Mouse (Mus musculus): ENCODE data around the gene Atp2a1. TPM values are rescaled to one million over a fixed set of nuclear protein-coding genes. Genes with fewer than 3 reads are reported as not detected.
"Not testable (repeated sequence)": the region's sequence is repeated elsewhere in the genome, so short reads cannot be mapped to it uniquely, and the experiment has no call there.

Atp2a1 gene
- under 1 TPM; 0.55 to 0.63 TPM for total RNA-seq (2021)

DNA sequence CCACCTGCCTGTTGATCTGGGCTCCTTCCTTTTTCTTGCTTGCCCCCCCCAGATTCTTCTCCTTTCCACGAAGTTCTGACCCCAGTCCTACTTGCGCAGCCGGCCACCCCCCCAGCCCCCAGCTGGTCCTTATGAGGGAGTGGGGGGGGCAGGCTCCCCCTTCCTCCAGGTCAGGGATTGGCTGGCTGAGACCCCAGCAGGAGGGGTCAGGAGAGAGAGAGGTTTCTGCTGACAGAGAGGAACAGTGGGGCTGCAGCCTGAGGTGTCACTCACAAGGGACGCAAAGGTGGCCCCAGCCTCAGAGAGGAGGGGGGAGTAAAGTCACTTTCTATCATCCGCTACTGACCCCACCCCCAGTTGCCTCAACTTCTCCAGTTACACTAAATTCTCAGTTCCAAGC, at the start of gene Atp2a1:
Gene Atp2a1, minus strand, starts transcription at position 105 of the 400 bp plus-strand sequence.
- no peak for DNase-seq

DNA sequence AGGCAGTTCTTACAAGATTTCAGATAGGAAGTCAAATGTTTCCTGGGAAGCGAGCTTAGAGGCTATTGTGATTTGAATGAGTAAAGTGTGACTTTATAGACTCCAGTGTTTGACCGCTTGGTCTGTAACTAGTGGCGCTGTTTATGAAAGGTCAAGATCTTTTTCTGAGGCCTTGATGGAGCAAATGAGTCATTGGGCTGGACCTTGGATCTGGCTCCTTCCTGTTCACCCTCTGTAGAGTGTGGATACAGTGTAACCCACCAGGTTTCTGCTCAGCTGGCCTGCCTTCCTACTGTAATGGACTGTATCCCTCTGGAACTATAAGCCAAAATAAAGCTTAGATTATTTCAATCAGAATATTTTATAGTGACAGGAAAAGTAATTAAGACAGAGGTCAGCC, 48.4 kb upstream of the Atp2a1 start:
- no peak for DNase-seq

DNA sequence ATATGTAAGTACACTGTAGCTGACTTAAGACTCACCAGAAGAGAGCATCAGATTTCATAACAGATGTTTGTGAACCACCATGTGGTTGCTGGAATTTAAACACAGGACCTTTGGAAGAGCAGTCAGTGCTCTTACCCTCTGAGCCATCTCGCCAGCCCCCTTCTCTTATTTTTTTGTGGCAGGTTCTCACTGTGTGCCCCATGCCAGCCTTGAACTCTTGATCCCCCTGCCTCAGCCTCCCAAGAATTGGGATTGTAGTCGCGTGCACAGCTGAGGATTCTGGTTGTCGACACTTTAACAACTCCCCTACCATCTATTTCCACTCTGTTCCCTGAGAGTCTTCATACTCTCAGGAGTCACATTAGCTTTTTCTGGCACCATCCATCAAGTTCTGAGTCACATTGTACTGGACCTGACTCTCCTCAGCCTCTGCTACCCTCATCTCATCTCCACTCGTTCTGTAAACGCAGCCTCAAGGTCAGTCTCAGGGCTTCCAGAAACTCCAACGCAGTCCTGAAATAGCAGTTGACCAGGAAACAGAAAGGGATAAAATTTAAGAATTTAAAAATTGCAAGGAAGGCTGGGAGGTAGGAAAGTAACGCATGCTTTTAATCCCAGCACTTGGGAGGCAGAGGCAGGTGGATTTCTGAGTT, 44.3 kb upstream of the Atp2a1 start:
- no peak for DNase-seq

DNA sequence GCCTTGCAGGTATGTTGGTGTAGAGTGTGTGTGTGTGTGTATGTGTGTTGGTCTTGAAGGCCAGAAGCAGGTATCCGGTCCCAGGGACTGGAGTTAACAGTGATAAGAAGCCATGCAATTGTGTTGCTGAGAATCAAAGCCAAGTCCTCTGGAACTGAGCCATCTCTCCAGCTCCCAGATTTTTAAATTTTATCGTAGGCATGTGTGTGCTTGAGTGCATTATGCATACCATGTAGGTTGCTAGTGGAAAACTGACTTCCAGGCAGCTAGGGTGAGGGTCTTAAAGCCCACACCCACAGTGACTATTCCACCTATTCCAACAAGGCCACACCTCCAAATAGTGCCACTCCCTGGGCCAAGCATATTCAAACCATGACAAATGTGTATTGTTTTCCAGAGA, 42.0 kb upstream of the Atp2a1 start:
- no peak for DNase-seq

DNA sequence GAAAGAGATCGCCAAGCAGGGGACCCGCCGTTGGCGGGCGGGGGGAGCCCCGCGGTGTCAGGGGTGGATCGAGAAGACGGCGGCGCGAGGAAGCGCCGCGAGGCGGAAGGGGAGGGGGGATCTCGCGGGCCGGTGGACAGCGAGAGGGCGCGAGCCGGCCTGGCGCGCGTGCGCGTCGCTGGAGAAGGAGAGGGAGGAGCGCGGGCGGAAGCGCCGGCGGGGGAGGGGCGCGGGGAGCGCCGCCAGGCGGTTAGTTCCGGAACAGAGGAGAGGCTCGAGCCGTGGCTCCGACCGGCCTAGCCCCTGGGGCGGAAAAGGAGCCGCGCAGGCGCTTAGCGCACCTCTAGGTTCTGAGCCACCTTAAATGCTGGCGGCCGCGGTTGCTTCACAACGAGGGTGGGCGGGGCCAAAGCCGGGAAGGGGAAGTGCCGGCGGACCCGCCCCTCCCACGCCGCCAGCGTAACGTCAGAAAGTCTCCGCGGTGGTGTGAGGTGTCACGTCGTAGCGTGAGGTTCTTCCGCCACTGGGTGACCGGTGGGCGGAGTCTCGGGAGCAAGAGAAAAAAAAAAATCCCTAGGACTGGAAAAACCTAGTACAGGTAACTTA, 40.5 kb upstream of the Atp2a1 start, which contains the start of gene Atxn2l:
Gene Atxn2l, minus strand, starts transcription at position 165 of the 606 bp plus-strand sequence.
- DNase-seq, result peak; percentile 99

DNA sequence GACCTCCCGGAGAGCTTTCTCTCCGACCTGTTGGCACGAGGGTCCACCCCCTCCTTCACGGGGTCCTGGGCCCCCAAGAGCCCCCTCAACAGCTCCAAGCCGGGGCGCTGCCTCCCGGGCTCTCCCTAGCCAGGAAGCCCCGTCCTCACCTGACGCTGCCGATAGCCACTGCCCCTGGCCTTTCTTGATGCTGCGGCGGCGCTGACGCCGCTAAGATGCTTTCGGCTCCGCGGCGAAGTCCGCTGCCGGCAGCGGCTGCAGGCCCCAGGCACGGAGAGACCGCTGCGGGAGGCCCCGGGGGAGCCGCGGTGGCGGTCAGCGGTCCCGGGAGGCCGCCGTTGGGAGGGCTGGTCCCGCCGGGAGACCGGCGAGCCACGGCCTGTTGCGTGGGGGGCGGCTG, 39.8 kb upstream of the Atp2a1 start:
- no peak for DNase-seq

DNA sequence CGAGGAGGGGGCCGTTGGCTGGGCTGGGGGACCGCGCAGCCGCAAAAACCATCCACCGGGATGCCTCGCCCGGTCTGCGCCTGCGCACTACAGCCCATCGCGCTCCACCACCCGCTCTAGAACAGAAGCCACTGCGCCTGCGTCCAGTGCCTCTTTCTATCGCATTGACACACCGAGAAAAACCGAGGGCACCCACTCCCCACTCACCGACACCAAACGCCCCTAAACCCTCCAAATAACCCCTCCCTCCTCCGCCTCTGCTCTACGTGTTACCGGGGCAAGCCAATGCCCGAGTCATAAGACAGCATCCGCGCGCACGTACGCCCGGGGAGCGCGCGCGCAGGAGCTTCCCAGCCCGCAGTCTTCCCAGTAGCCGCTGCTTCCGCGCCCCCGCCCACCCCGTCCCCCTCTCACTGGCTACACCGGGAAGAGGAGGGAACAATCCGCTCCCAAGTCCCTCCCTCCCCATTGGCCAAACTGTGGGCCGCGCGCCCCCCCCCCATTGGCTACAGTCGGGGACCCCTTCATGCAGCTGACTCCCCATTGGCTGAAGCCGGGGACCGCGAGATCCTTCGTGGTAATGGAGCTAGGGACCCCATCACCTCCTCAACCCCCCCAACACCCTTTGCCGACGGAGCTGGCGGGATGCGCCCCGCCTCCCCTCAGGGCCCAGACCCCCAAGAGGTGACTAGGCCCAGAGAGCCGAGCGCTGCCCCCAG, 39.3 kb upstream of the Atp2a1 start:
- peak; percentile 93 to 94 for DNase-seq

DNA sequence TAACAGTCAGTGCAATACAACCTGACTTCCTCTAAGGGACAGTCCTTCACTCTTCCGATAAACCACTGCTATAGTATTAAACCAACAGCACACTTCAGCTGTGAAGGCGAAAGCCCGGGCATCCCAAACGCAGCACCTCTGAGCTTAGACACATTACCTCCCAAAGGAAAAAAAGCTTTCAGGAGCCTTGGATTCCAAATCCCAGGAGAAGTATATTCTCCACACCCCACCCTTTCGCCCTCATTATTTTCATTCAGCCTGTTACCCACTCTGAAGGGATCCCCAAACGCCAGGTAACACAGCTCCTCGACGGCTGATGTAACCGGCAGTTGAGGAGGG, 38.7 kb upstream of the Atp2a1 start:
- DNase-seq, result no peak

DNA sequence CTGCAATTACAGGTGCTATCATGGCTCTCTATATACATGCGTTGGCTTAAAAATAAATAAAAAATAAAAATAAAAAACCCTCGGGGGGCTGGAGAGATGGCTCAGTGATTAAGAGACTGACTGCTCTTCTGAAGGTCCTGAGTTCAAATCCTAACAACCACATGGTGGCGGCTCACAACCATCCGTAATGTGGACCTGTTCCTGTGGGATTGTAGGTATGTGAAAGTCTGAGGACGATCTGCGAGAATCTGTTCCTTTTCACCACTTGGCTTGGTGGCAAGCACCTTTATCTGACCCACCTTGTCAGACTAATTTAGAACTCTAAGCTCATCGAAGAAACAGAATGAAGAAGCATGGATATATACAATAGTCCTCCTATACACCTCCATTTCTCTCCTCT, 36.5 kb upstream of the Atp2a1 start:
- no peak for DNase-seq

DNA sequence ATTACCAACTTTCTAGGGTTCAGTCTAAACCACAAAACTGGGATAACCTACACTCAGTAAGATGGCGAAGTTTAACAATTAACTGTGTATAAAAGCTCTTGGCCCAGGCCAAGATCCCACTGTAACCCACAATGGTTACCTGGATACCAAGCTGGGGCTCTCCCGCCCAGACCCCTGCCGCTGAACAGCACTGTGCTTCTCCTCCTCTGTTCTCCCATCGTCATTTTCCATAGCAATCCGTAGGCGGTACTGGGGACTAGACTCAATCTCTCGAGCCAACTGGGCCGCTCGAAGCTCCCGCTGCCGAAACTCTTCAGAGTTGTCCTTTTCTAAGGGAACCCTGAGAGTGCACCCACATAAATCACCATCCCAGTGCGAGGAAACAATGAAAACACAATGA, 35.1 kb upstream of the Atp2a1 start:
- DNase-seq, result no peak

DNA sequence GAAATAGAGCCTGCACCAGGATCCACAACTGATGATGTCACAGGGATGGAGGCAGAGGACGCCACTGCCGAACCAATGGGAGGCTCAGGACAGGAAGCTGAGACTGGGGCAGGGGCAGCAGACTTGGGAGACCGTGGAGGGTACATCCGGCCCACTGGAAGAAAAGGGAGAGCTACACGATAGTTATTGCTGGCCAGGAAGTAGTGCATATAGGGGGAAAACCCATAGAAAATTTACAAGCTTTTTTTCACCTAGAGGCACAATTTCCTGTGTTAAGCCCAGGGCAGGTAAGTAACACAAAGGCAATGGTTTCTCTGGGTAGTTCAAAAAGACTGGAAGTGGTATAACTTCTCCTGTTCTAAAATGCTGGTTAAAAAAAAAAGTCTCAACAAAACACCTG, 33.6 kb upstream of the Atp2a1 start:
- DNase-seq, result no peak

DNA sequence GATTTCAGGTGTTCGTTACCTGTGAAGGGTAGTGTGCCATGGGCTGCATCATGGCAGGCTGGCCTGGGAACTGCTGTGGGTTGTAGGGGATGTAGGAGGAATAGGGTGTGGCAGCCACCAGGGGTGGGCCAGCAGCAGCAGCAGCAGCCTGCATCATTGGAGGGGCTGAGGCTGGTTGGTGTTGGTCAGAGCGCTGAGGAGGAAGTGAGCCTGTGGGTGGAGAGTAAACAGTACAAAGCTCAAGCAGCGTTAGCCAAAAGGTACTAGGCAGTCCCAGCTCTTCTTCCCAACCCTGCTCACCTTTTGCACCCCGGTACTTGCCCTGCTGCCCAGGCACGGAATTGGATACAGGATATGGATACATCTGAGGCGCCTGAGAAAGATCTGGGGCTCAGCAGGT, 31.2 kb upstream of the Atp2a1 start:
- no peak for DNase-seq

DNA sequence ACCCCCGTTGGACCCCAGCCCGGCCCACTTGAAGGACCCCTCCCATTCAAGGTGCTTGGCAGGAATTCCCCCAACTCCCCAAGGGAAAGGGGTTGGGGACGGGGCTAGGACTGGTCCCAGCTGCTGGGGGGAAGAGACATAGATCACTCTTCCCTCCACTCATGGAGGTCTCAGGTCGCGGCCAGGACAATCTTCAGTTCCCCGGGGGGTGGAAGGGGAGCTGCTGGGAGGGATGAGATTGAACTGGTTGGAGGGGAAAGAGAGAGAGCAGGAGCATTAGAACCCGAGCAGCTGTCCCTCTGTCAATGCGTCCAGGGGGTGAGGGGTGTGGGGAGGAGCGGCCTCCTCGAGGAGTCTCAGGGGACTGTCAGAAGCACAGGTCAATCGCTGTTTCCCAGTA, 29.1 kb upstream of the Atp2a1 start:
- no peak for DNase-seq

DNA sequence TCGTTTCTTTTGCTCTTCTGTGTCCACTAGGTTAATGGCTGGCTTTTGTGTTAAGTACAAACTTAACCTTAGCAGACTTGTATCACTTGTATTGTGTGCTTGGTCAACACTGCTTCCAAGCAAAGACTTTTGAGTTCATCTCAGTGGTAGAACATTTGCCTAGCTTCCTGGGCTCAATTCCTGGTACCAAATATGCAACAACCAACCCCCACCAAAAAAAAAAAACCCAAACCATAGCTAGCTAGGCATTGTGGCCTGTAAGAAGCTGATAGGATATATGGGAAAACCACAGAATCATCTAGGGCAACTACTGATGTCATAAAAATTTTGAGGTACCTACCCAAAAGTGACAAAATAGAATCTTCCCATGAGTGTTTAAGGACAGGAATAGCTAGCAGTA, 28.1 kb upstream of the Atp2a1 start:
- no peak for DNase-seq

DNA sequence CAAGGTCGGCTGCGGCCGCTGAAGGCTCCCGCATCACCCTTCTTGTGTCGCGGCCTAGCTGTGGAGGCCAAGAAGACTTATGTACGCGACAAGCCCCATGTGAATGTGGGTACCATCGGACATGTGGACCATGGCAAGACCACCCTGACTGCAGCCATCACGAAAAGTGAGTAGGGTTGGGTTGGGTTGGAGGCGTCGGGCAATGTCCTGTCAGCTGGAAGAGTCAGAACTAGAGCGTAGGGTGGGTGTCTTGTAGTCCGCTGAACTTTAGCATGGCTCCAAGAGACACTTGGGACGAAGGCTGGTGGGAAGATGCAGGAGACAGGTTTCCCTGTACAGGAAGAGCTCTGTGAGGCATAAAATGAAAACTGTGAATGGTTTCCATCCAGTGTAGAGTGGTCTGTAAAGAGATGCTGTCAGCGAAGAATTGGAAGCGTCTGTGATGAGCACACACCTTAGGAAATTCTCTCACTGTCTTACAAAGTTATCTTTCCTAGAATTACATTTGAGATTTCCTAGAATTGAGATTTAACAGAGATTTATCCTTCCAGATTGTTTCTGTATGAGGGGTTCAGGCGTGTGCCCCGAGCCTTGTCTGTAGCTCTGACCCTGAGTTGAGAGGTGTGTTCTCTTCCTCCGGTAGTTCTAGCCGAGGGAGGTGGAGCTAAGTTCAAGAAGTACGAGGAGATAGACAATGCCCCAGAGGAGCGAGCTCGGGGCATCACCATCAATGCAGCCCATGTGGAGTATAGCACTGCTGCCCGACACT, 24.9 kb upstream of the Atp2a1 start:
- DNase-seq, result not testable (repeated sequence)

DNA sequence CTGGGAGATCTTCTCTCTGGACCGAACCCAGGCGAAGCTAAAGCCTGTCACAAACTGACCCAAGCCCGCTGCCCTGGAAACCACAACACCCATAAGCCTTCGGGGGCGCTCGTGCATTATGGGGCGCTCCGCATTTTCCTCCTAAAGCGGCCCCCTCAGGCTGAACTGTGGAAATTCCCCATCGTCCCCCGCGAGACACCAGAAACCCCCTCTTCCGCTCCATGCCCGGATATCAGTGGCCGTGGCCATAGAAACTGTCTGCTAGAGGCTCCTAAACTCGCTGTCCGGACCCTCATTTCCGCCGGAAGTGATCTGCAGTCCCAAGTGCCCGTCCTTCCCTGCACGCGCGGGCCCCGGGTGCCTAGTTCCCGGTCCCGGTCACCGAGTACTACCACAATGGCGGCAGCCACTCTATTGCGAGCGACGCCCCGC, 24.2 kb upstream of the Atp2a1 start, which contains the start of gene Tufm:
Gene Tufm, plus strand, starts transcription at position 310 of the 432 bp plus-strand sequence.
- peak; percentile 97 to 98 for DNase-seq

DNA sequence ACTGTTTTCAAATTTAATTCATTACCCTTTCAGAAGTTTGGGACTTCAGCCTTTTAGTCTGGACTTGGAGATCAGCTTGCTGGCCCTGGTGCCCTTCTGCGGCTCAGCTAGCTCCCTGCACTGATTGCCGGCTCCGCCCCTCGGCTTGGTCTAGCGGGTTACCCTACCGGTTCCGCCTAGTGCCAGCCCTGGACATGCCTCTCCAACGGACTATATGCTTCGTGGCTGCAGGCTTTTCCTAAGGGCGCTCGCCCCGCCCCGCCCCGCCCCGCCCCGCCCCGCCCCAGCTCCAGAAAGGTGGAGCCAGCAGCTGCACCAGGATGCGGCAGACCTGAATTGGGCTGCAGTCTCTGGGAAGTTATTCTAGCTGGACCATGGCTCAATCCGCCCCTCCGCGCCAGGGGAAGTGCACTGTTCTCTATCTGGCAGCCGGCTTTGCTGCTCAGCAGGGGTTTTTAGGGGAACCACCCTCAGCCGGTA, 19.5 kb upstream of the Atp2a1 start:
- peak; percentile 45 to 64 for DNase-seq

DNA sequence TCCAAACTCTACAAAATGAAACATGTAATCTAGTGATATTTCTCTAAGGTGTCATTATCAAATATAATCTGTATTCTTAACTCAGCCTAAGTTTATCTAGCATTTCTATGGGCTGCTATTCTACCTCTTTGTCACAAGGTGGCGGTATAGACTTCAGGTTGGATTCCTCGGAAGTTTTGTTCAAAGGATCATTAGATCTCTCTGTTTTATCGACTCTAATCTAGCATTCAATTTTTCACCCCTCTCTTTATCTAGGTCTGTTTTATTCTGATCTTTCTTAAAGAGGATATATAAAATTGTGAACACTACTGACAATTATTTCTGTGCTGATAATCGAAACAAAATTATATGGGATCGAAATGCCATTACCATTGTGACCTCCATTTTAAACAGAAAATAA, 18.8 kb upstream of the Atp2a1 start:
- DNase-seq, result no peak

DNA sequence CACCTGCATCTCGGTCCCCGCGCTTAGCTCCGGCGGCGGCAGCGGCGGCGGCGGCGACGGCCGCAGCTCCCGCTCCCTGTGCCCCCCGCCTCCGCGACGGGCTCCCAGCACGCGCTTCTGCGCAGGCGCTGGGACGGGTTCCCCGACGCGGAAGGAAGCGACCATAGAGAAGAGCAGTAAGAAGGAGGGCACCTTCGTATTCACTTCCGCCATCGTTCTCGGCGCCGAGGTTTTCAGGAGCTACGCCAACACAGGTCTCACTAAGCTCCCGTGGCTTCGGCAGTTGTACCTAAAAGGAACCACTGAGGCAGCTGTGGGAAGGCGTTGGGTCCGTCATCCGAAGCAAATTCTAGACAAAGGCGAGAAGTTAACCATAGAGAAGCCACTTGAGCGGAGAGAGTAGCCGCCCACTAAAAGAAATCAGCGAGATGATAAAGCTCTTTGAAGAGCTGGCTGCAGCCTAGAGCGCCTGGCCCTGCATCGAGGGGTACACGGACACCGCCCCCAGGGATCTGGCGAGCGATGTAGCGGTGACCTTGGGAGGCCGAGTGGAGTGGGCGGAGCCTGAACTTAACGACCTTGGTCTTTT, 12.2 kb upstream of the Atp2a1 start, which contains the start of gene Sh2b1:
Gene Sh2b1, minus strand, starts transcription at position 432 of the 589 bp plus-strand sequence.
- peak; percentile 87 to 89 for DNase-seq

DNA sequence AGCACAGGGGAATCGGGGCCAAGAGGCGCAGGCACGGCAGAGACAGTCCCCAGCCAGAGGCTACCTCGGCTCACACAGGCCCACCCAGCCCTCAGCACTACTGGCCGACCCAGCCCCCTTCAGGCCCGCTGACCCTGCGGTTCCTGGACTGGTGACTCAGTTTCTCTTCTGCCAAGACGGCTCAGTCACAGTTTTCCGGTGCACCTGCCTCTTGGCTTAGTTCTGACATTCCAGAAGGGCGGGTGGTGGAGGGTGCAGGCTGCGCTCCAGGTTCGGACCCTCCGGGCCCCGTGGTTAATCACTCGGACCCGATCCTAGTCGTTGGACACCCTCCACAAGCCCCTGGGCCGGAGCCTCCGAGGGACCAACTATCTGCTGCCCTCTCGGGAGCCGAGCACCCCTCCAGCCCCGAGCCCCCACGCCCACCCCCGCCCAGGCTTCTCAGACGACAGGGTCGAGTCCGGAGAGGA, 11.6 kb upstream of the Atp2a1 start:
- no peak for DNase-seq

DNA sequence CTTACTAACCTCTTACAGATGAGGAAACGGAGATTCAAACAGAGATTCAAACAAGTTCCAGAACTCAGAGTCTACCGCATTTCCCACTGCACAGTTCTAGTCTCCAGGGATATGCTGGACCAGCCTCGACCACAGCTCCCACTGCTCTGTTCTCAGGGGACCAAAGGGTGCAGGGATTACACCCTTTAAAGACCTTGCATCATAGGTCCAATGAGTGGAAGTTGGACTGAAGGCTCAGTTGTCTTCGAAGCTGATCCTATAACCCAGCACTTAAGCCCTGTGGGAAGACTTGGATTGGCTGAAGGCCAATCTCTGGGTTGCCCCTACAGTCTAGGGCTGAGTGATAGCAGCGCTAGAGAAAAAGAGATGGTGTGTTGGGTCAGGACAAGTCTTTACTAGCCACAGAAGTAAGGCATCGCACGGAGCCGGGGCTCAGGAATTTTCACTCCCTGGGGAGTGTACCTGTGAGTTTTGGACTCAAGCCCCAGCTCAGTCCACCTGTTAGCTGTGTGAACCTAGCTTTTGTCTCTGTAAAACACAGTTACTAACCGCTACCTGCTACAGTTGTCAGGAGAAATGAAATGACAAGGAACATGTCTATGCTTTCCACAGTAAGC, 10.7 kb upstream of the Atp2a1 start:
- DNase-seq, result no peak

DNA sequence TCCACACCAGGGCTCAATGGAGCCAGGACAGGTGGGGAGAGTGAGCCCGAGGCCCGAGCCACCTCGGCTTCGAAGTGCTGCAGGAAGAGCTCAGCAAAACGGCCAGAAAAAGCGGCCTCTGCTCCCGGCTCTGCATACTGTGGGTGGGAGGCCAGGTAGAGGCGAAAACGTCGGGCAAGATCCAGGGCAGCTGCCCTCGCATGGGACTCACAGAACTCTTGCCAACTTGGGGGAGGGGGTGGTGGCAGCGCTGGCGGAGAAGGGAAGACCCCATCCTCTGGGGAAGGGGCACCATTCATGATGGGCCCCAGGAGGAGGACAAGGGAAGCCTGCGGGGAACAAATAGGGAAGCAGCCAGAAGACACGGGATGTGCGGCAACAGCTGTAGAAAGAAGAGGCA, 9.8 kb upstream of the Atp2a1 start:
- no peak for DNase-seq

Measured in layer of hippocampus, postnatal 36 days (tissue).